Mouse (Mus musculus) gastrocnemius, adult 8-10 months (tissue): ENCODE measurements at regions not wholly inside any gene's neighbourhood (a gene's known extent, or its start where the extent isn't known, plus 50 kb on each side); places are given as distances from the start of the nearest gene placed in this dataset.

Experiments used
- DNase-seq, 2 experiments: peaks; one replicate each; pipeline ENCODE4 v3.0.0; 2022; ENCODE audit warnings: low spot score in 2 of 2

DNA sequence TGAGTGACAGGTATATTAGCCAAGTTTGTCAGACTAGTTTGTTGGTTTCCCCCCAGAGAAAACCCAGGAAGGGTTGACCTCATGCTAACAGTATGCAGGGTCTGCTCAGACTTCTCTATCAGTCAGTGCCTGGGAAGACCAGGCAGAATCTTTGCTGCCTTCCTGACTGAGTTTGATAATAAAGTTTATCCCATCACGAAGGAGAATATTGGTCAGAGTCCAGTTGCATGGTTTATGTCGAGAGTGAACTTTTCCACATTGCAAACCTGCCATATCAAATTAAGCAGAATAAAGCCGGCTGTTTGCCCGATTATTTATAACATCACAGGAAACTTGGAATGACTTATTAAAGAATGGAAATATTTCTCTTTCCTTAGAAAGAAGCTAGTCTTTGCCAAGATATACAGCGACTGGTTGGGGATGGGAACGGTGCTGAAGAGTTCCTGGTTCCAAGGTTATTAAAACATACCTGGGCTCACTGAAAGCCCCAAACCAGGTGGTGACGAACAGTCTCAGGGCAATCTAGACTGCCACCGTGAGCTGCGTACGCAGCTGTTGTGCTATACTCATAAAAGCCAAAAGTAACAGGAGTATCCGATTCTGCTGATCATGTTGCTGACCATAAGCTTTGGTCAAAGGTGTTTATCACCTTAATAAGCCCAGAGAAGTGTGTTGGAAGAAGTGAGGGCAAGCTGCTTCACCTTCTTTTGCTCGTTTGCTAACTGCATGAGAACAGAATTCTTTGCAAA, 1536.7 kb upstream of the Flrt2 start:
- no peak for DNase-seq

- no peak for DNase-seq
Observed at GRCm38 (mm10) chr12:94182358-94182757, 1509.7 kb upstream of the Flrt2 start.

DNA sequence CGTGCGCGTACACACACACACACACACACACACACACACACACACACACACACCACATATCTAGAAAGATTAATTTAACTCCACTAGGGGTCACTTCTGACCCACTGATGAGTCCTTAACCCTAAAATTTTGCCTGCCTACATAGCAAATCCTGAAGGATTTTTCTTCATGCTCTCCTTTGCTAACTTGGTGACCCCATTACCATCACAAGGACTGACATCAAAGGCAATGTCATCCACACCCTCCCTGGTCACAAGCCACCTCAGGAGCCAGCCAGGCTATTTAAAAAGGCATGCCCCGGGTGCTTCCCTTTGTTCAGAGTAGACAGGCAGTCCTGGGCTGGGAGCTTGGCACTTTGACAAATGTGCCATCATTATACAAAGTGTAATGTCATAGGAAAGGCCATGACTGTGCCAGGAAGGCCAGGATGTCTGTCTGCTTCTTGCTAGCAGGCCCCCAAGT, 1501.4 kb upstream of the Flrt2 start:
- peak in 1 of 2 experiments; percentile 2 for DNase-seq

DNA sequence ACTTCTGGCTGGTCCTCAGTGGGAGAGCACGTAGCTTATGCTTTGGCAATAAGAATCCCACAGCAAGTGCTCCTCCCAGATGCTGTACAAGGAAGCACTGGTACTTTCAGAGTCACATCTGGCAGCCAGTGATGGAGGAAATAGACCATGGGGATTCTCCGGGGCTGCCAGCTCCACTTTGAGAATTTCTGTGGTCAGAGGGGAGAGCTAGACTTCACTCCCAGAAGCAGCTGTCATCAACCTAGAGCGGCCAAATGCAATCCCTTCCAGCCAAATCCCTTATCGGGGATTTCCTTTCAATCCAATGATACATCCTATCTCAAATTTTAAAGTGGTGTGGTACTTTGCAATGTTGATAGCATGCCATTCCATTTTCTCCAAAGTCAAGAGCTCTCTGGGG, 1474.1 kb upstream of the Flrt2 start:
- DNase-seq: peak; percentile 2 to 7

- no peak for DNase-seq
Observed at GRCm38 (mm10) chr12:94229894-94230293, 1462.1 kb upstream of the Flrt2 start.

DNA sequence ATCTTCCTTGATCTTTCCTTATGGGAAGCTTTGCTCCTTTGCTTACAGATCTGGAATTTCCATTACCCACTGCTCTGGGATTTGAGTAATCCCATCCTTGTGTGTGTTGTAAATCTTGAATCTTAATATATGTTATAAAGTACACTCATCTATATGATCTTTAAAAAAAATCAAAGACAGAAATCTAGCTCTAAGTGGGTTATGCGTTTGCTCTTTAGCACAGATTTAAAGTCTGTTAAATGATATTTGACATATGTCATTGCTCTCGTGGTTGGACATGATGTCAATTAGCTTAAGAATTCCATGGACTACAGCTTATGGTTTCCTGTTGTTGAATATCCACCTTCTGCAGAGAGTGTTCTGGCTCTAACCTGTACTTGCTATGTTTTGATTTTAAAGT, 1446.7 kb upstream of the Flrt2 start:
- no peak for DNase-seq

DNA sequence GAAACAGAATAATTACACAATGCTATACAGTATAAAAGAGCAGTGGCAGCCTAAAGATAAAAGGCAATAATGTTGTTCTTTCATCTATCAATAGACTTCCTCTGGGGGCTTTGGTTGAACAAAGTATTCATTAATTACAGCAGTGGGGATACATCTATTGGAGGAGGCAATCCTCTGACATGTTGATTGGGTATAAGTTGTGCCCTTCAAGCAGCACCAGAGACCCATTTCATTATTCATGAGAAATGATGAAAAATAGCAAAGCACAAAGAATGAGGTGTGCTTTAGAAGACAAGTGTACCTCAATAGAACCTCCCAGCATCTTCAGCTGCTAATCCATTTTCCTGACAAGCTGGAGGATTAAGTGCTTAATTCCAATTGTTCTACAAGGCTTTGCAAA, 1444.7 kb upstream of the Flrt2 start:
- no peak for DNase-seq

GRCm38 (mm10) chr12:94252957-94253633, 1438.9 kb upstream of the Flrt2 start:
- no peak for DNase-seq

GRCm38 (mm10) chr12:94280946-94281345, 1411.1 kb upstream of the Flrt2 start:
- DNase-seq: peak; percentile 3 to 6

DNA sequence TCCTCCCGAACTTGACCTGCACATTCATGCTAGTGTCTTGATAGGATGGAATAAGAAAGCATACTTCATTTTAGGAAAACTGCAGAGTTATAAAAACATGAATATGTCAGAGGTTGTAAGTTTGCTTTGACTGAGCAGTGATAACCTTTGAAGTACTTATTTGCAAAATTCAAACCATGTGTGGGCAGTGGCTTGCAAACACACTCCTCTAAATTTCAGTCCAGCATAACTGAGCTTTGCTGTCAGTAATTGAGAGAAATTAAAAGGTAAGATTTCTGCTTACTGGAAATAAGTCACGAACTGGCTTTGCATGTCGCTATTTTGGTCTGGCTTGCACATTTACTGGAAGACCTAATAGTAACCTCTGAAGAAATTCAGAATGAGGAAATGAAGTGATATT, 1409.1 kb upstream of the Flrt2 start:
- DNase-seq: no peak

DNA sequence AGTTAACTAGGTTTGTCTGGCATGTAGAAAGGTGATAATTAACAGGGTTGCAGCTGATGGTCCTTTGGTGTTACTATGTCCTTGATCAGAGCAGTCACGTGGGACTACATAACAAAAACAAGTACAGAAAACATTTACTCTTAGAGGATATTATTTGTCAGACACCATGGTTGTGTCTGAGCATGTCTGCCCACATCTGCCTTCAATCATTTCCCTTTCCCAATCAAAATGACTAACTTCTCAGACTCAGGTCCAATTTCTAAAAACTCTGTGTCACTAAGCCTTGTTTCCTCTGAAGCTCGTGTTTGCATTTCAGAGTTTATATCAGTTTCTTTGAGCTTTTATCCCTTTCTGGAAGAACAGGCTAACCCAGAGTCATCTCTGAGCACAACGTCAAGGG, 1408.5 kb upstream of the Flrt2 start:
- DNase-seq: no peak

DNA sequence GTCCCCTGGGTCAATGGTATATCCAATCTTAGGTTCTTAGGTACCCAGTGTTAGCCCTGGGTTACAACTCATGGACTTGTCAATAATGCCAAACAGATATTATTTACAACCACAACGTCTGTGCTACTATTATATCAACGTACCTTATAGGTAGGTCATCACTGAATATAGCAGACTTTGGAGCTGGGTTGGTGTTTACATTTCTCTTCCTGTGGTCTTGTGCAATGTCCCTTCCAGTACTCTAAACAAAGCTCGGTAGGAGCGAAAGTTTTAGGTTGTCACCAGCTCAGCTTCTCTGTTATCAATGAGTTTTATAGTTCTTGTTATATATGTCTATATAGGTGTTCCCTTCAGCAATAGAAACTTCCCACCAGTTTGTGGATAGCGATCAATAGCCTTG, 1394.2 kb upstream of the Flrt2 start:
- DNase-seq: no peak

DNA sequence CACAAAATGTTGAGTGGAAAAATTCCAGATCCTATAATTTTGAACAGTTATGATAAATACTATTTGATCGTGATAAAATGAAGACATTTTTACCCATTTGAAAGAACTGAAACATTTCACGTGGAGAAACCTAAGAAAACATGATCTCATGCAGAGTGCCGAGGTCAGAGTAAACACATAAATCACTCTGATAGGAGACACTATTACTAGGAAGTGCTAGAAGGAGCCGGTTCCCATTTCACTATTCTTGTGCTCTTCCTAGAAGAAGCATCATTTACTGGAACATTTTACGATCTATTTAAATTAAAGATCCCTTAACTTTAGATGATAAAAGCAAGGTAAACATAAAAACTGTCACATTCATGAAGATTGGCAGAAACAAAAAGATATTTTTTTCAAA, 1359.7 kb upstream of the Flrt2 start:
- DNase-seq: no peak

DNA sequence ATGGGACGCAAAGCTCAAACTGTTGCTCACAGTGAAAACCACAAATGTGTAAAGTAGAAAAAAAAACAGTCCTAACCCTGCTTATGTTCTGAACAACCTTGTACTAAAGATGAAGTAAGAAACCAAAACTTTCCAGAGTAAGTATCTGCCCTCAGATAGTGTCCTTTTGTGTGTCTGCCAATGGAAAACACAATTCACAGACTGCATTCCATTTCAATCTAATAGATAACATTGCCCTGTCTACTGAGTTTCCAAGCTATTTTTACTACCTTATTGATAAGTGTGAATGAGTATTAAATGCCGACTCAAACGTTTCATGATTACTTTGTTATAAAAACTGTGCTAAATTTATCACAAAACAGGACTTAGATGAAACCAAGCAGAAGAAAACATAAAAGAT, 1357.4 kb upstream of the Flrt2 start:
- no peak for DNase-seq

DNA sequence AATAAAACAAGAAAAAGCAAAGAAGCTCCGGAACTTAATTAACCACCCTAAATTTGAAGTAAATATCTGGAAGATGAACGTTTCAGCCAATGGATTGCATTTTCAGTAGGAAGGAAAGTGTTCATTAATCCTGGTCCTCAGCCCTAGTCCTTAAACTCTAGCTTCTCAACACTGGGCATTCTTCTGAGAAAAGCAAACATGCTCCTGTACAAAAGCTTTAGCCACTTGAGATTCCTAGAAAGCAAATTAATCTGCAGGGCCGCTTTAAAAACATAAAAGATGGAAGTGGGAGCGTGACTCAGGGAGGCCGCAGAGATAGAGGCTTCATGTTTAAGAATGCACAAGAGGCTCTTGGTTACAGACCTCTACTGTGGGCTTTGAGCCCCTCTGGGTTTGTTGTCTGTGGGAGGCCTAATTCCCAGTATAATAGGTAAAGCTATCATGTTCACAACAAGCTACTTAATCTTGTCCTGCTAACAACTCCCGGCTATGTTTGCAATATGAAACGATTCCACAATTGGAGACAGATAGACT, 1342.3 kb upstream of the Flrt2 start:
- DNase-seq: no peak

DNA sequence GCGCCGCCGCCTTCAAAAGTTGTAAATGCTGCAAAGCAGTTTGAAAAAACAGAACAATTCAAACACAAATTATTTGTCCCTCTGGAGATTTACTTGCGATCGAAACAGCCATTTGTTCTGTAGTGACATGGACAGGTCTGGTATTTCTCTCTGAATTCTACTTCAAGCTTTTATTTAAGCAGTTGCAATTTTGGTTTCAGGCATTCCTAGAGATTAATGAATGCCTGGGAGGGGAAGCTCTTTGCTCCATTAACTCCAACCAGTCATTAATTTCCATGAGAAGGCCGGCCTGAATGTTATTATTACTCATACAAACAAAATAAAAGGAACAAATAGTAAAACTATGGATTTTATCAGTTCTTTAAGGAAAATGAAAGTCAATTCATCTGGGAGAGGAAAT, 1327.8 kb upstream of the Flrt2 start:
- no peak for DNase-seq

GRCm38 (mm10) chr12:94399991-94400390, 1292.0 kb upstream of the Flrt2 start:
- no peak for DNase-seq

DNA sequence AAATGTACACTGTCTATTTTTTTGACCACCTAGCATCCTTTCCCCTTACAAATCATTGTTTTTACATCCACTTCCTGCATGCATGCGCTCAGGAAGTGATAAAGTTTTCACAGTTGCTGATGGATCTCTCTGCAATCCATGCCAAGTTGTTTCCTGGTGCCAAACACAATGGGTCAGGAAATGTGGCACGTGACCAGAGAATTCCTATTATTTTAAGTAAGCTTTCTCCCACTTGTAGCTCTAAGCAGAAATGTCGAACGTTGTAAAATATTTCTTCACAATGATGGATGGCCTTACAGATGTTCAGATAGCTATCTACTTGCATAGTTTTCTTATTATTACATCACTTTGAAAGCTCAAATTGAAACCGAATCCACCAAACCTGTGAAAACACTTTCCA, 1271.1 kb upstream of the Flrt2 start:
- no peak for DNase-seq

DNA sequence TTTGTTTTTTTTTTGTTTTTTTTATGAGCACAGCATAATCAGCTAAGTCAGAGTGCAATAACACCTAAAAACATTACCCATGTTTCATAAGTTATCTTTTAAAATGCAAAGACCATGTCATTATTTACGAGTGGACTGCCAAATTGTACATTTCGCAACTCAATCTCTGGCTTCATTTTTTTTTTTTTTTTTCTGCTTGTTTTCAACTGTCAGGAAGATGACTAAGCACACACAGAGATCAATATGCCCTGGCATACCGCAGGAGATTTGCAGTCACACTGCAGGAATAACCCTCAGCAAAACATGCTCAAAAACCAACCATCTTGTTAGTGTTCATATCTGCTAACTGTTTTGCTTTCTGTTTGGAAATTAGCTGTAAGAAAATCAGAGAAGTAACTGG, 1270.3 kb upstream of the Flrt2 start:
- DNase-seq: no peak

GRCm38 (mm10) chr12:94424340-94424981, 1267.6 kb upstream of the Flrt2 start:
- DNase-seq: no peak

DNA sequence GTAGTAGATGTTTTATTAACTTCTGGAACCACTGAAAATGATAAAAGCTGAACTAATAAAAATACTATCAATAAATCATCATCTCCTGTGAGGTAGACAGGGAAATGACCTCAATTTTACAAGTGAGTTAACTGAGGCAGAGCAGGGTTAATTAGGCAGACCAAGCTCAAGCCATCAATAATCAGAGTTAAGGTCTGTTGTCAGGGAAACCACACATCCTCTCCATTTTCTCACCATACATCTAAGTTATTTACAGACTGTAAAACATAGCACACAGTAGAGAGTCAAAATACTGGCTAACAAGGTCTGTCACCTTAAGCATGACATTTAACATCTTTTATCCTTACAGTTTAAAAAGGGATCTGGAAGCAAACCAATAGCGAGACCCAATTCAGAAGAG, 1242.5 kb upstream of the Flrt2 start:
- no peak for DNase-seq

- no peak for DNase-seq
Observed at GRCm38 (mm10) chr12:94468027-94468426, 1224.0 kb upstream of the Flrt2 start.
